Mouse (Mus musculus): ENCODE results near the gene Baiap2. TPM values are rescaled to one million over a fixed set of nuclear protein-coding genes. Genes with fewer than 3 reads are reported as not detected.

Baiap2 gene
- polyA plus RNA-seq, 1 experiment = 7.9 TPM

- H3K27ac ChIP-seq (ENCODE audit: control insufficient read depth, insufficient read depth, low read depth, low read length, poor library complexity) = no peak overlapping the region
- TF ChIP-seq CTCF (IDR thresholded peaks at IDR 0.05; ENCODE audit: control insufficient read depth, insufficient read depth, low read length) (no peak), POLR2A (IDR thresholded peaks at IDR 0.05; ENCODE audit: borderline replicate concordance, control insufficient read depth, low read depth, low read length) (no peak)
- no peak overlapping the region for H3K4me3 ChIP-seq (replicated peaks; ENCODE audit: control insufficient read depth, low read depth, low read length)
- 83% methylated on average over 4 of the region's 4 CpGs for WGBS
- no peaks in the 10 kb centered on the region for H3K4me1 ChIP-seq (ENCODE audit: control insufficient read depth, insufficient read depth, low read length)
These were observed 36.1 kb downstream of the Baiap2 start for GRCm38 (mm10) chr11:119978701-119979100.

GRCm38 (mm10) chr11:119979596-119980385, 37.2 kb downstream of the Baiap2 start:
- no peaks in the 10 kb centered on the region for H3K4me1 ChIP-seq (ENCODE audit: control insufficient read depth, insufficient read depth, low read length)
- H3K27ac ChIP-seq (ENCODE audit: control insufficient read depth, insufficient read depth, low read depth, low read length, poor library complexity) = no peak overlapping the region
- 76% methylated on average over 10 of the region's 10 CpGs for WGBS
- no peak for TF ChIP-seq CTCF (IDR thresholded peaks at IDR 0.05; ENCODE audit: control insufficient read depth, insufficient read depth, low read length)
- no peak for TF ChIP-seq POLR2A (IDR thresholded peaks at IDR 0.05; ENCODE audit: borderline replicate concordance, control insufficient read depth, low read depth, low read length)
- H3K4me3 ChIP-seq (replicated peaks; ENCODE audit: control insufficient read depth, low read depth, low read length) = no peak overlapping the region

DNA sequence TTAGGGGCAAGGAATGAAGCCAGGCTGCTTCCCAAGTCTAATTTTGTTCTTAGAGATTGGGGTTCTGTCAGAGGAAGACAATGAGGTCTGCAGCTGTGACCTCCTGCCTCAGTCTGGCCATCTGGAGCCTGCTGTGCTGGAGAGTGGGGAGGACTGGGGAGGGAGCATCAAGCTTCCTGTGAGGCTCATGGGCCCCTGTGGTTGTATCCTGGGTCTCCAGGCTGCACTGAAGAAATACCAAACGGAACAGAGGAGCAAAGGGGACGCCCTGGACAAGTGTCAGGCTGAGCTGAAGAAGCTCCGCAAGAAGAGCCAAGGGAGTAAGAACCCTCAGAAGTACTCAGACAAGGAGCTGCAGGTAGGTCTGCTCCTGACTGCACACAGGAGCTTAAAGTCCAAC, 39.2 kb downstream of the Baiap2 start:
- peaks cover 2% of the 10 kb centered on the region; the same call in 1 of the 2 replicates for H3K4me1 ChIP-seq (ENCODE audit: control insufficient read depth, insufficient read depth, low read length)
- H3K27ac ChIP-seq (ENCODE audit: control insufficient read depth, insufficient read depth, low read depth, low read length, poor library complexity) = no peak overlapping the region
- no peak overlapping the region for H3K4me3 ChIP-seq (replicated peaks; ENCODE audit: control insufficient read depth, low read depth, low read length)
- WGBS = 57% methylated on average over 3 of the region's 3 CpGs
- TF ChIP-seq POLR2A (IDR thresholded peaks at IDR 0.05; ENCODE audit: borderline replicate concordance, control insufficient read depth, low read depth, low read length) = no peak
- TF ChIP-seq CTCF (IDR thresholded peaks at IDR 0.05; ENCODE audit: control insufficient read depth, insufficient read depth, low read length) = no peak

DNA sequence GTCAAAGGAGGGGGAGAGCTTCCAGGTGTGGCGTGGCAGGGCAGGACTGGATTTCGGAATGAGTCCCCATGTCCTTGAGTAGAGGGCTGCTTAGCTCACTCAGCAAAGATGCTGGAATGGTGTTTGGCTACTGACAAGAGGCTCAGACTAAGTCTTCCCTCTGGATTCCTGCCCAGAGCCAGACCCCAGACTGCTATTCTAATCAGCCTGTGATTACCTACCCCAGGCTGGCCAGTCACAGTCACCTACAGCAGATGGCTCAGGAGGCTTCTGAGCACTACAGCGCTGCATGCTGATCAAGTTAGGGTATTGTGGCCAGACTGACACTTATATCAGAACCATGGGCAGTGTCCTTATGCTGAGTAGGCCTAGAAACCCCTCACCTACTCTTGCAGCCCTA, 39.7 kb downstream of the Baiap2 start:
- Histone ChIP-seq H3K4me3 (replicated peaks; ENCODE audit: control insufficient read depth, low read depth, low read length) (no peak overlapping the region), H3K4me1 (ENCODE audit: control insufficient read depth, insufficient read depth, low read length) (peaks cover 2% of the 10 kb centered on the region), H3K27ac (ENCODE audit: control insufficient read depth, insufficient read depth, low read depth, low read length, poor library complexity) (no peak overlapping the region)
- 89% methylated on average over 3 of the region's 3 CpGs for WGBS
- TF ChIP-seq POLR2A (IDR thresholded peaks at IDR 0.05; ENCODE audit: borderline replicate concordance, control insufficient read depth, low read depth, low read length) = no peak
- TF ChIP-seq CTCF (IDR thresholded peaks at IDR 0.05; ENCODE audit: control insufficient read depth, insufficient read depth, low read length) = no peak

DNA sequence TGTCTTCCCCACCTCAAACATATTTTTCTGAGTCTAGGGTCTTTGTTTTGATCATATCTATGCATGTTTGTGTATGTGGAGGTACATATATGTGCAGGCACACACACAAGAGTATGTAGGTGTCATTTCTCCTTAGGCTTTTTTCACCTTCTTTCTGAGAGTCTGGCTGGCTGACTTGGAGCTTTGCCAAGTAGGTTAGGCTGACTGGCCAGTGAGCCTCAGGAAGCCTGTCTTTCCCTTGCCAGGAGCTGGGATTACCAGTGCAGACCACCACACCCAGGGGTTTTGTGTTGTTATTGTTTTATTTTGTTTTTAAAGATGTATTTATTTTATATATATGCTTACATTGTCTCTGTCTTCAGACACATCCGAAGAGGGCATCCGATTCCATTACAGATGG, 40.6 kb downstream of the Baiap2 start:
- H3K4me1 ChIP-seq (ENCODE audit: control insufficient read depth, insufficient read depth, low read length) = peaks cover 2% of the 10 kb centered on the region
- 77% methylated on average over 2 of the region's 2 CpGs for WGBS
- H3K27ac ChIP-seq (ENCODE audit: control insufficient read depth, insufficient read depth, low read depth, low read length, poor library complexity) = no peak overlapping the region
- TF ChIP-seq POLR2A (IDR thresholded peaks at IDR 0.05; ENCODE audit: borderline replicate concordance, control insufficient read depth, low read depth, low read length) (no peak), CTCF (IDR thresholded peaks at IDR 0.05; ENCODE audit: control insufficient read depth, insufficient read depth, low read length) (no peak)
- no peak overlapping the region for H3K4me3 ChIP-seq (replicated peaks; ENCODE audit: control insufficient read depth, low read depth, low read length)

GRCm38 (mm10) chr11:119986751-119987425, 44.3 kb downstream of the Baiap2 start:
- Histone ChIP-seq H3K27ac (ENCODE audit: control insufficient read depth, insufficient read depth, low read depth, low read length, poor library complexity) (no peak overlapping the region), H3K4me3 (replicated peaks; ENCODE audit: control insufficient read depth, low read depth, low read length) (no peak overlapping the region), H3K4me1 (ENCODE audit: control insufficient read depth, insufficient read depth, low read length) (peaks cover 2% of the 10 kb centered on the region)
- TF ChIP-seq POLR2A (IDR thresholded peaks at IDR 0.05; ENCODE audit: borderline replicate concordance, control insufficient read depth, low read depth, low read length) = no peak
- TF ChIP-seq CTCF (IDR thresholded peaks at IDR 0.05; ENCODE audit: control insufficient read depth, insufficient read depth, low read length) = no peak
- 22% methylated on average over 9 of the region's 9 CpGs for WGBS

- TF ChIP-seq CTCF (IDR thresholded peaks at IDR 0.05; ENCODE audit: control insufficient read depth, insufficient read depth, low read length) = no peak
- no peak for TF ChIP-seq POLR2A (IDR thresholded peaks at IDR 0.05; ENCODE audit: borderline replicate concordance, control insufficient read depth, low read depth, low read length)
- 37% methylated on average over 7 of the region's 7 CpGs for WGBS
- H3K27ac ChIP-seq (ENCODE audit: control insufficient read depth, insufficient read depth, low read depth, low read length, poor library complexity) = no peak overlapping the region
- peaks cover 2% of the 10 kb centered on the region for H3K4me1 ChIP-seq (ENCODE audit: control insufficient read depth, insufficient read depth, low read length)
- H3K4me3 ChIP-seq (replicated peaks; ENCODE audit: control insufficient read depth, low read depth, low read length) = no peak overlapping the region
These were observed 45.3 kb downstream of the Baiap2 start for GRCm38 (mm10) chr11:119987876-119988275.

GRCm38 (mm10) chr11:119988391-119988790, 45.8 kb downstream of the Baiap2 start:
- Histone ChIP-seq H3K27ac (ENCODE audit: control insufficient read depth, insufficient read depth, low read depth, low read length, poor library complexity) (no peak overlapping the region), H3K4me1 (ENCODE audit: control insufficient read depth, insufficient read depth, low read length) (peaks cover 2% of the 10 kb centered on the region), H3K4me3 (replicated peaks; ENCODE audit: control insufficient read depth, low read depth, low read length) (no peak overlapping the region)
- TF ChIP-seq POLR2A (IDR thresholded peaks at IDR 0.05; ENCODE audit: borderline replicate concordance, control insufficient read depth, low read depth, low read length) = no peak
- no peak for TF ChIP-seq CTCF (IDR thresholded peaks at IDR 0.05; ENCODE audit: control insufficient read depth, insufficient read depth, low read length)
- 83% methylated on average over 7 of the region's 7 CpGs for WGBS

All from bone marrow, adult 2 months (tissue).